Mouse (Mus musculus) MEL (cell line): Measurements from ENCODE around the gene Tead3. TPM values are rescaled to one million over a fixed set of nuclear protein-coding genes. Genes with fewer than 3 reads are reported as not detected.

Source experiments
- DNase-seq: peaks from one replicate; pipeline ENCODE4 v3.0.0; 2011; ENCODE audit warnings: low read depth, low spot score
- H3K27ac ChIP-seq: 2 replicates; pipeline ENCODE4 v1.5.1; 2012; ENCODE audit warnings: low read depth, mild to moderate bottlenecking, control low read depth, low read length, moderate library complexity; ENCODE audit not compliant: control insufficient read depth
- H3K27me3 ChIP-seq, 2 experiments: fragments of 150-350 bp in 1 of 2; sonication (generic) in 1 of 2; 2 replicates each; pipeline ENCODE4 v1.6.1; 2012; ENCODE audit warnings: low read length in 2 of 2, mild to moderate bottlenecking in 2 of 2, improper control_type of control experiment in 1 of 2, moderate library complexity in 1 of 2; ENCODE audit not compliant: insufficient read depth in 2 of 2, control insufficient read depth in 1 of 2
- H3K36me3 ChIP-seq, 2 experiments: 2 replicates each; pipeline ENCODE4 v1.6.1; 2012 to 2014; ENCODE audit warnings: low read length in 2 of 2, improper control_type of control experiment in 1 of 2, inconsistent platforms in 1 of 2, mild to moderate bottlenecking in 1 of 2; ENCODE audit not compliant: insufficient read depth in 2 of 2, control insufficient read depth in 1 of 2
- H3K4me1 ChIP-seq, 2 experiments: fragments of 150-350 bp in 1 of 2; sonication (generic) in 1 of 2; 2 replicates each; pipeline ENCODE4 v1.6.1; 2012; ENCODE audit warnings: low read length in 2 of 2, improper control_type of control experiment in 1 of 2, mild to moderate bottlenecking in 1 of 2; ENCODE audit not compliant: insufficient read depth in 2 of 2, control insufficient read depth in 1 of 2
- H3K4me3 ChIP-seq, 2 experiments: fragments of 150-350 bp in 1 of 2; sonication (generic) in 1 of 2; 2 replicates each; pipeline ENCODE4 v1.5.1; 2012; ENCODE audit warnings: low read depth in 2 of 2, low read length in 2 of 2, mild to moderate bottlenecking in 2 of 2, moderate library complexity in 2 of 2, control low read depth in 1 of 2, improper control_type of control experiment in 1 of 2; ENCODE audit not compliant: control insufficient read depth in 1 of 2, insufficient read depth in 1 of 2
- H3K79me2 ChIP-seq: 2 replicates; pipeline ENCODE4 v1.6.1; 2012; ENCODE audit warnings: mild to moderate bottlenecking, low read length, moderate library complexity; ENCODE audit not compliant: control insufficient read depth, poor library complexity, insufficient read depth
- H3K9ac ChIP-seq: 2 replicates; pipeline ENCODE4 v1.6.1; 2012; ENCODE audit warnings: low read depth, mild to moderate bottlenecking, control low read depth, low read length, moderate library complexity; ENCODE audit not compliant: control insufficient read depth, poor library complexity, severe bottlenecking
- H3K9me3 ChIP-seq: fragments of 150-350 bp; sonication (generic); replicated peaks from 2 replicates; pipeline ENCODE4 v1.6.1; 2012; ENCODE audit warnings: mild to moderate bottlenecking, low read length, improper control_type of control experiment, moderate library complexity; ENCODE audit not compliant: insufficient read depth
- CHD2 ChIP-seq: IDR thresholded peaks from 2 replicates; pipeline ENCODE4 v1.6.1; 2011; ENCODE audit warnings: low read length, improper control_type of control experiment
- E2F4 ChIP-seq: IDR thresholded peaks from 2 replicates; pipeline ENCODE4 v1.6.1; 2011; ENCODE audit warnings: low read depth, low read length, improper control_type of control experiment, borderline replicate concordance
- ELF1 ChIP-seq: IDR thresholded peaks from 2 replicates; pipeline ENCODE4 v1.6.1; 2014; ENCODE audit warnings: low read depth, mild to moderate bottlenecking, inconsistent platforms, low read length, improper control_type of control experiment, moderate library complexity
- ETS1 ChIP-seq: IDR thresholded peaks from 2 replicates; pipeline ENCODE4 v1.6.1; 2012; ENCODE audit warnings: low read depth, mild to moderate bottlenecking, inconsistent platforms, low read length, improper control_type of control experiment, moderate library complexity
- GABPA ChIP-seq: IDR thresholded peaks from 2 replicates; pipeline ENCODE4 v1.6.1; 2012; ENCODE audit warnings: low read depth, mild to moderate bottlenecking, inconsistent platforms, low read length, improper control_type of control experiment, moderate library complexity
- MAFK ChIP-seq: IDR thresholded peaks from 2 replicates; pipeline ENCODE4 v1.6.1; 2011; ENCODE audit warnings: low read depth, mild to moderate bottlenecking, low read length, improper control_type of control experiment, borderline replicate concordance
- MAX ChIP-seq: IDR thresholded peaks from 2 replicates; pipeline ENCODE4 v1.6.1; 2011; ENCODE audit warnings: low read length, improper control_type of control experiment
- MAZ ChIP-seq: IDR thresholded peaks from 2 replicates; pipeline ENCODE4 v1.6.1; 2012; ENCODE audit warnings: low read depth, mild to moderate bottlenecking, inconsistent platforms, low read length, improper control_type of control experiment
- MEF2A ChIP-seq: IDR thresholded peaks from 2 replicates; pipeline ENCODE4 v1.6.1; 2014; ENCODE audit warnings: low read depth, mild to moderate bottlenecking, inconsistent platforms, low read length, improper control_type of control experiment; ENCODE audit not compliant: poor library complexity, insufficient replicate concordance, severe bottlenecking; ENCODE audit errors: extremely low read depth
- MXI1 ChIP-seq: IDR thresholded peaks from 2 replicates; pipeline ENCODE4 v1.6.1; 2011; ENCODE audit warnings: mild to moderate bottlenecking, low read depth, low read length, improper control_type of control experiment
- NRF1 ChIP-seq: IDR thresholded peaks from 2 replicates; pipeline ENCODE4 v1.6.1; 2014; ENCODE audit warnings: low read depth, mild to moderate bottlenecking, inconsistent platforms, low read length, improper control_type of control experiment, moderate library complexity; ENCODE audit not compliant: poor library complexity, insufficient read depth, severe bottlenecking
- POLR2AphosphoS5 ChIP-seq: IDR thresholded peaks from 2 replicates; pipeline ENCODE4 v1.6.1; 2012; ENCODE audit warnings: low read depth, borderline replicate concordance, mild to moderate bottlenecking, inconsistent platforms, low read length, moderate library complexity, mixed read lengths
- RCOR1 ChIP-seq: IDR thresholded peaks from 2 replicates; pipeline ENCODE4 v1.6.1; 2012; ENCODE audit warnings: low read depth, mild to moderate bottlenecking, inconsistent platforms, low read length, improper control_type of control experiment
- SIN3A ChIP-seq: IDR thresholded peaks from 2 replicates; pipeline ENCODE4 v1.6.1; 2012; ENCODE audit warnings: low read length, improper control_type of control experiment, inconsistent platforms
- SMC3 ChIP-seq: IDR thresholded peaks from 2 replicates; pipeline ENCODE4 v1.6.1; 2011; ENCODE audit warnings: low read depth, low read length, improper control_type of control experiment
- TAL1 ChIP-seq: IDR thresholded peaks from 2 replicates; pipeline ENCODE4 v1.6.1; 2012; ENCODE audit warnings: mild to moderate bottlenecking, inconsistent platforms, low read length, moderate library complexity, mixed read lengths
- TBP ChIP-seq: IDR thresholded peaks from 2 replicates; pipeline ENCODE4 v1.8.0; 2011; ENCODE audit warnings: low read depth, low read length, improper control_type of control experiment
- UBTF ChIP-seq: IDR thresholded peaks from 2 replicates; pipeline ENCODE4 v1.6.1; 2012; ENCODE audit warnings: low read depth, mild to moderate bottlenecking, inconsistent platforms, low read length, improper control_type of control experiment, moderate library complexity, borderline replicate concordance; ENCODE audit not compliant: insufficient read depth
- USF2 ChIP-seq, 2 experiments: IDR thresholded peaks; 2 replicates each; pipeline ENCODE4 v1.6.1; 2011 to 2012; ENCODE audit warnings: improper control_type of control experiment in 2 of 2, low read length in 2 of 2, borderline replicate concordance in 1 of 2, inconsistent platforms in 1 of 2, low read depth in 1 of 2, mild to moderate bottlenecking in 1 of 2; ENCODE audit not compliant: insufficient read depth in 1 of 2
- ZC3H11A ChIP-seq: IDR thresholded peaks from 2 replicates; pipeline ENCODE4 v1.6.1; 2012; ENCODE audit warnings: low read depth, mild to moderate bottlenecking, inconsistent platforms, low read length, improper control_type of control experiment
- ZKSCAN1 ChIP-seq: IDR thresholded peaks from 2 replicates; pipeline ENCODE4 v1.6.1; 2012; ENCODE audit warnings: low read depth, mild to moderate bottlenecking, inconsistent platforms, low read length, improper control_type of control experiment, moderate library complexity
- polyA plus RNA-seq, 2 experiments: library from polyadenylated mRNA; stranded (reverse) in 1 of 2; unstranded in 1 of 2; fragments of >175 nt in 1 of 2; fragments of >200 nt in 1 of 2; gene quantifications; 2 replicates each; pipeline versions ENCODE4 v1.2.1 to v1.2.4; 2012; ENCODE audit warnings: low replicate concordance in 2 of 2, low read depth in 1 of 2; ENCODE audit not compliant: insufficient read length in 2 of 2, insufficient read depth in 1 of 2, missing spikeins in 1 of 2
- total RNA-seq: library from RNA; depleted of rRNA; stranded (reverse); fragments of 300-350 nt; gene quantifications from 2 replicates; pipeline ENCODE4 v1.2.3, GENCODE M21; 2012

The Tead3 gene
- total and polyA plus RNA-seq, 3 experiments: 0.73 to 4.1 TPM; not detected in 1

DNA sequence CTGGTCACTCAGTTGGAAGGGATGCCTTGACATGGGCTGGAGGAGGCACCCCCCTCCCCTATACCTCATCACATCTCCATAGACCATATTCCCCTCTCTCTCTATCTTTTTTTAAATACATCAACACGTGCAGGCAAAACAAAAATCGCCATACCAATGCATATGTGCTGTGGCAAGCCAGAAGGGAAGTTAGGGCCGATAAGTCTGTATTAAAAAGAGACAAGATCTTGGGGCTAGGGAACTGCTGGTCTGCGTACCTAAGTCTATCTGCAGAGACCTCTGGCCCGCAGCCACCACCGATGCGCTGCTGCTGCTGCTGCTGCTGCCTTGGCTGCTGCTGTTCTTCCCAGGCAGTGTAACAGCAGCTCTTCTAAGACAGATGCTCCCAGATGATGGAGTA lies 44.4 kb upstream of the Tead3 start (continued):
- no peak for TF ChIP-seq ZKSCAN1
- TF ChIP-seq MXI1: peak; percentile 91
- no peak for TF ChIP-seq TAL1
- 0 out of 2 replicates have a peak, but pooled peaks have one; percentile 15 for TF ChIP-seq RCOR1
- TF ChIP-seq SMC3: no peak
- TF ChIP-seq CHD2: no peak
- TF ChIP-seq MEF2A: no peak
- no peak; the same call in 1 of the 2 replicates for TF ChIP-seq MAX
- peak; percentile 72 for TF ChIP-seq ETS1
- no peak for TF ChIP-seq TBP
- no peak for TF ChIP-seq NRF1
- peak; percentile 70 for TF ChIP-seq SIN3A
- peak; percentile 62; the same call in 1 of the 2 replicates for TF ChIP-seq MAZ

DNA sequence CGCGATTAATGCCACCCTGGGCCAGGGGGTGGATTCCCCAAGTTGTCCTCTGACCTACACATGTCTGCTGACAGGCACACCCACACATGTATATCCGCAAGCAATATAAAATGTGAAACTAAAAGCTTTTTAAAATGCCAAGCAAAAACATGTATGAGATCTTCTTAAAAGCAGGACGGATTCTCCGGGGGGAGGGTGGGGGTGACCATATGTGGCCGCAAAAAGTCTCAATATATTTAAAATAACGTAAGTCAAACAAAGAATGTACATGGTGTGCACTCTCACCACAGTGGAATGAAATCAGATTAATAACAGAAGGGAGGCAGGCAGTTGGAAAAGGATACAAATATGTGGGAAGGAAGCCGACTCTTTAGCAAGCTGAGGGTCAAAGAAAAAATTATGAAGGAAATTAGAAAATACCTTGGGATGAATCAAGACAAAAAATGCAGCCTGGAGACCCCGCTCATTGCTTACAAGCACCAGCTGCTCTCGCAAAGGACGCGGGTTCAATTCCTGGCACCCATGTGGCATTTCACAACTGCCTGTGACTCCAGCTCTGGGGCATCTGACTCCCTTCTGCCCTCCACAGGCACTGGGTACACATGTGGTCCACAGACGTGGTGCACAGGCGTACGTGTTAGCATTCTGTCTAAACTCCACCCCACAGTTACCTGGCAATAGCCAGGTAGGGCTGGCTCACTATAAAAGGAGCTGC lies 43.6 kb upstream of the Tead3 start:
- no peaks in the 10 kb centered on the region for H3K79me2 ChIP-seq
- TF ChIP-seq UBTF: no peak
- no peak for TF ChIP-seq MAFK
- no peak for TF ChIP-seq ELF1
- no peak for TF ChIP-seq NRF1
- no peak for TF ChIP-seq GABPA
- no peak for TF ChIP-seq USF2 (IDR thresholded peaks at IDR 0.05; ENCODE audit: borderline replicate concordance in 1 of 2, insufficient read depth in 1 of 2, low read depth in 1 of 2, low read length in 2 of 2)
- TF ChIP-seq E2F4: no peak
- no peak for TF ChIP-seq RCOR1
- TF ChIP-seq ZC3H11A: no peak
- TF ChIP-seq ZKSCAN1: no peak
- TF ChIP-seq POLR2AphosphoS5: no peak
- TF ChIP-seq, all 39 proteins: peak for 0
- no peak for DNase-seq
- no peaks in the 10 kb centered on the region for H3K9me3 ChIP-seq
- H3K27ac ChIP-seq: no peak overlapping the region
- H3K36me3 ChIP-seq: no peaks in the 10 kb centered on the region
- H3K27me3 ChIP-seq: no peaks in the 10 kb centered on the region
- no peak overlapping the region for H3K4me3 ChIP-seq
- no peak overlapping the region for H3K9ac ChIP-seq
- H3K4me1 ChIP-seq: peaks cover 0 to 9% of the 10 kb centered on the region in 2 experiments; a peak in 2 of 4 replicates
